Mouse (Mus musculus): ENCODE results near the gene Rnf149. TPM values are rescaled to one million over a fixed set of nuclear protein-coding genes. Genes with fewer than 3 reads are reported as not detected.

The Rnf149 gene
- polyA plus RNA-seq, 1 experiment: 15.5 TPM

- TF ChIP-seq POLR2A (IDR thresholded peaks at IDR 0.05; ENCODE audit: low read depth, low read length) (no peak), CTCF (IDR thresholded peaks at IDR 0.05; ENCODE audit: extremely low read depth, insufficient read depth, insufficient read length, insufficient replicate concordance) (no peak)
- H3K27ac ChIP-seq (ENCODE audit: insufficient read depth, low read length): peak within 1 kb of the TSS; percentile 82
Observed at GRCm38 (mm10) chr1:39534831-39535230, 42.4 kb downstream of the Rnf149 start, which contains the start of gene Cnot11. Cnot11 (plus strand) TSS chr1:39534992.

GRCm38 (mm10) chr1:39533917-39534316, 43.3 kb downstream of the Rnf149 start:
- TF ChIP-seq POLR2A (IDR thresholded peaks at IDR 0.05; ENCODE audit: low read depth, low read length): no peak
- TF ChIP-seq CTCF (IDR thresholded peaks at IDR 0.05; ENCODE audit: extremely low read depth, insufficient read depth, insufficient read length, insufficient replicate concordance): no peak
- Histone ChIP-seq H3K4me1 (ENCODE audit: control insufficient read depth, insufficient read depth, insufficient read length) (peaks cover 5% of the 10 kb centered on the region; the same call in 1 of the 2 replicates), H3K4me3 (ENCODE audit: extremely low read depth, insufficient read depth, insufficient read length) (no peak overlapping the region), H3K27ac (ENCODE audit: insufficient read depth, low read length) (no peak overlapping the region), H3K36me3 (ENCODE audit: control insufficient read depth, insufficient read depth, low read length) (peaks cover 7% of the 10 kb centered on the region), H3K27me3 (ENCODE audit: control insufficient read depth, insufficient read depth, low read length) (no peaks in the 10 kb centered on the region)
- no peak for DNase-seq (ENCODE audit: low read depth in 1 of 2, low spot score in 2 of 2)
- 67% methylated on average over 3 of the region's 3 CpGs for WGBS

More at GRCm38 (mm10) chr1:39534831-39535230, 42.4 kb downstream of the Rnf149 start, which contains the start of gene Cnot11:
- Histone ChIP-seq H3K27me3 (ENCODE audit: control insufficient read depth, insufficient read depth, low read length) (no peaks in the 10 kb centered on the region), H3K36me3 (ENCODE audit: control insufficient read depth, insufficient read depth, low read length) (peaks cover 11% of the 10 kb centered on the region), H3K4me1 (ENCODE audit: control insufficient read depth, insufficient read depth, insufficient read length) (peaks cover 5% of the 10 kb centered on the region; the same call in 1 of the 2 replicates), H3K4me3 (ENCODE audit: extremely low read depth, insufficient read depth, insufficient read length) (peak within 1 kb of the TSS; percentile 84)
- DNase-seq (ENCODE audit: low read depth in 1 of 2, low spot score in 2 of 2): no peak
- 63% methylated on average over 13 of the region's 13 CpGs for WGBS

GRCm38 (mm10) chr1:39531036-39531435, 46.2 kb downstream of the Rnf149 start:
- Histone ChIP-seq H3K4me1 (ENCODE audit: control insufficient read depth, insufficient read depth, insufficient read length) (0 out of 2 replicates have a peak, but pooled peaks cover 3% of the 10 kb centered on the region), H3K27me3 (ENCODE audit: control insufficient read depth, insufficient read depth, low read length) (no peaks in the 10 kb centered on the region), H3K4me3 (ENCODE audit: extremely low read depth, insufficient read depth, insufficient read length) (no peak overlapping the region), H3K36me3 (ENCODE audit: control insufficient read depth, insufficient read depth, low read length) (no peaks in the 10 kb centered on the region), H3K27ac (ENCODE audit: insufficient read depth, low read length) (no peak overlapping the region)
- TF ChIP-seq CTCF (IDR thresholded peaks at IDR 0.05; ENCODE audit: extremely low read depth, insufficient read depth, insufficient read length, insufficient replicate concordance) (no peak), POLR2A (IDR thresholded peaks at IDR 0.05; ENCODE audit: low read depth, low read length) (no peak)
- WGBS: 92% methylated on average over 4 of the region's 4 CpGs
- no peak for DNase-seq (ENCODE audit: low read depth in 1 of 2, low spot score in 2 of 2)

DNA sequence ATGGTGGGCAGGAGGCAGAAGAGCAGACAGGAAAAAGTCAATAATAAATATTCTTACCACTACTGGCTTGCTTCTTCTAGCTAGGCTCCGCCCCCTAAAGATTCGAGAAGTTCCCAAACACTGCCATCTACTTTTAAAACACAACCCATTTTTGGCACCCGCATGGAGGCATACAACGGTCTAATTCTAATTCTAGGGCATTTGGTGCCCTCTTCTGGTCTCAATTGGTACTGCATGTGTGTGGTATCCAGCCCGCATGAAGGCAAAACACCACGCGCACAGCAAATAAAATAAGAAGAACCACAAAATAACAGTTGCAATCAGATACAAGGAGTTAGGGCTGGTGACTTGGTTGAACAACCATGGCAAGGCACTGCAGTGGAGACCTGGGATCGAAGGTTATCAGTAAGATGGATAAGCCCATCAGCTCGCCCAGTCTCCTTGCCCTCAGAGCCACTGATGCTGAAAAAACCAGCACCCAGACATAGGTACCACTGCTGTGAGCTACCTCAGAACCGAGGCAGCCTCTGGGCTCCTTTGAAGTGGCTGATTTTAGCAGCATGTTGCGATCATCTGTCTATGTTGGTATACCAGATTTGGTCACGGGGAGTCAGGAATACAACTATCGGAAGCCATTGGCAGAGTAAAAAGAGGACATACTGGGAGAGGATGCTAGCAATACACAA, 46.8 kb downstream of the Rnf149 start:
- TF ChIP-seq CTCF (IDR thresholded peaks at IDR 0.05; ENCODE audit: extremely low read depth, insufficient read depth, insufficient read length, insufficient replicate concordance) (peak; percentile 43; the same call in 1 of the 2 replicates), POLR2A (IDR thresholded peaks at IDR 0.05; ENCODE audit: low read depth, low read length) (no peak)
- no peaks in the 10 kb centered on the region for H3K27me3 ChIP-seq (ENCODE audit: control insufficient read depth, insufficient read depth, low read length)
- H3K27ac ChIP-seq (ENCODE audit: insufficient read depth, low read length): no peak overlapping the region
- DNase-seq (ENCODE audit: low read depth in 1 of 2, low spot score in 2 of 2): peak; percentile 66 to 67
- H3K4me3 ChIP-seq (ENCODE audit: extremely low read depth, insufficient read depth, insufficient read length): no peak overlapping the region
- no peaks in the 10 kb centered on the region for H3K36me3 ChIP-seq (ENCODE audit: control insufficient read depth, insufficient read depth, low read length)
- H3K4me1 ChIP-seq (ENCODE audit: control insufficient read depth, insufficient read depth, insufficient read length): 0 out of 2 replicates have a peak, but pooled peaks cover 3% of the 10 kb centered on the region
- 39% methylated on average over 13 of the region's 13 CpGs for WGBS

- H3K4me3 ChIP-seq (ENCODE audit: extremely low read depth, insufficient read depth, insufficient read length): no peak overlapping the region
- no peak overlapping the region for H3K27ac ChIP-seq (ENCODE audit: insufficient read depth, low read length)
- TF ChIP-seq CTCF (IDR thresholded peaks at IDR 0.05; ENCODE audit: extremely low read depth, insufficient read depth, insufficient read length, insufficient replicate concordance) (no peak), POLR2A (IDR thresholded peaks at IDR 0.05; ENCODE audit: low read depth, low read length) (no peak)
- DNase-seq (ENCODE audit: low read depth in 1 of 2, low spot score in 2 of 2): no peak
- 0 out of 2 replicates have a peak, but pooled peaks cover 3% of the 10 kb centered on the region for H3K4me1 ChIP-seq (ENCODE audit: control insufficient read depth, insufficient read depth, insufficient read length)
- WGBS: 52% methylated on average over 6 of the region's 6 CpGs
- H3K27me3 ChIP-seq (ENCODE audit: control insufficient read depth, insufficient read depth, low read length): no peaks in the 10 kb centered on the region
- no peaks in the 10 kb centered on the region for H3K36me3 ChIP-seq (ENCODE audit: control insufficient read depth, insufficient read depth, low read length)
Observed at GRCm38 (mm10) chr1:39528319-39528718, 48.9 kb downstream of the Rnf149 start.

DNA sequence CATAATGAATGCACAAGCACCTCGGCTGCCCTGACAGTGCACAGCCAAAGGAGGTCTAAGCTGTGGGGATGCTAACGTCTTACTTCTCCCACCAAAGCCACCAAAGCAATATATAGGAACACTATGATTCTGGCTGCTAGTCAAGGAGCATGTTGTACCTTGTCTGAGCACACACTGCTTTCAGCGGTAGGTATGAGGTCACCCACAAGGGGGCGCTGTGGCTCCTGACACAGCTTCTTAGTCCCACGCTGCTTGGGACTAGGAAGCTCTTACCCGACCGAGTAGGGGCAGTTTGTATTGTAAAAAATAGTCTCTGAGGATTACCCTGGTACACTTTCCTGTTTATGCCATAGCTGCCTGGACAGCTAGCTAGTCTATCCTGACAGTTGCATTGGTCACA, 49.8 kb downstream of the Rnf149 start:
- no peak overlapping the region for H3K4me3 ChIP-seq (ENCODE audit: extremely low read depth, insufficient read depth, insufficient read length)
- TF ChIP-seq CTCF (IDR thresholded peaks at IDR 0.05; ENCODE audit: extremely low read depth, insufficient read depth, insufficient read length, insufficient replicate concordance): peak; percentile 78; the same call in 1 of the 2 replicates
- no peak for TF ChIP-seq POLR2A (IDR thresholded peaks at IDR 0.05; ENCODE audit: low read depth, low read length)
- no peaks in the 10 kb centered on the region for H3K27me3 ChIP-seq (ENCODE audit: control insufficient read depth, insufficient read depth, low read length)
- 13% methylated on average over 7 of the region's 7 CpGs for WGBS
- H3K27ac ChIP-seq (ENCODE audit: insufficient read depth, low read length): no peak overlapping the region
- H3K36me3 ChIP-seq (ENCODE audit: control insufficient read depth, insufficient read depth, low read length): no peaks in the 10 kb centered on the region
- H3K4me1 ChIP-seq (ENCODE audit: control insufficient read depth, insufficient read depth, insufficient read length): 0 out of 2 replicates have a peak, but pooled peaks cover 3% of the 10 kb centered on the region
- peak; percentile 48 to 70 for DNase-seq (ENCODE audit: low read depth in 1 of 2, low spot score in 2 of 2)

Measured in spleen, adult 2 months (tissue).